Mouse (Mus musculus) embryonic facial prominence, embryonic 15.5 days (tissue): ENCODE results near the gene Il2rb. TPM values are rescaled to one million over a fixed set of nuclear protein-coding genes. Genes with fewer than 3 reads are reported as not detected.
A peak's percentile ranks its signal among the peaks of the same experiment; 100 is the strongest.

Source experiments
- ATAC-seq: fragments of 200-750 bp; cut with Nextera tagmentation; 2 replicates; pipeline ENCODE4 v1.8.0; 2017; ENCODE audit warnings: low read depth, moderate TSS enrichment; ENCODE audit not compliant: insufficient number of reproducible peaks, low FRiP score, low TSS enrichment
- H3K27ac ChIP-seq: fragments of 300-500 bp; sonication (generic); replicated peaks from 2 replicates; pipeline ENCODE4 v1.5.1; 2015; ENCODE audit warnings: mild to moderate bottlenecking, inconsistent platforms
- H3K27me3 ChIP-seq: fragments of 300-500 bp; sonication (generic); 2 replicates; pipeline ENCODE4 v1.6.1; 2015; ENCODE audit warnings: inconsistent platforms
- H3K36me3 ChIP-seq: fragments of 300-500 bp; sonication (generic); 2 replicates; pipeline ENCODE4 v1.6.1; 2015; ENCODE audit warnings: mild to moderate bottlenecking, inconsistent platforms
- H3K4me1 ChIP-seq: fragments of 300-500 bp; sonication (generic); 2 replicates; pipeline ENCODE4 v1.6.1; 2015; ENCODE audit warnings: inconsistent platforms
- H3K4me2 ChIP-seq: fragments of 300-500 bp; sonication (generic); replicated peaks from 2 replicates; pipeline ENCODE4 v1.6.1; 2015; ENCODE audit warnings: mild to moderate bottlenecking, inconsistent platforms
- H3K4me3 ChIP-seq: fragments of 300-500 bp; sonication (generic); replicated peaks from 2 replicates; pipeline ENCODE4 v1.5.1; 2015; ENCODE audit warnings: mild to moderate bottlenecking, inconsistent platforms
- H3K9ac ChIP-seq: fragments of 300-500 bp; sonication (generic); 2 replicates; pipeline ENCODE4 v1.6.1; 2015; ENCODE audit warnings: inconsistent platforms
- H3K9me3 ChIP-seq: fragments of 300-500 bp; sonication (generic); replicated peaks from 2 replicates; pipeline ENCODE4 v1.6.1; 2016; ENCODE audit warnings: inconsistent platforms
- WGBS: fragments of 180-500 bp; shearing (Covaris S2); methylation state at CpG from one replicate; pipeline ENCODE4 v1.1.7; 2015; 5-methylcytosine and 5-hydroxymethylcytosine counted together
- polyA plus RNA-seq: library from polyadenylated mRNA; unstranded; fragments of >200 nt; fragmentation: Nextera tagmentation; extraction: Ambion mirVana; gene quantifications from 2 replicates; pipeline ENCODE4 v1.2.1, GENCODE M21; 2015

Gene Il2rb
- polyA plus RNA-seq, 1 experiment from 2014 or later: 0.41 TPM

DNA sequence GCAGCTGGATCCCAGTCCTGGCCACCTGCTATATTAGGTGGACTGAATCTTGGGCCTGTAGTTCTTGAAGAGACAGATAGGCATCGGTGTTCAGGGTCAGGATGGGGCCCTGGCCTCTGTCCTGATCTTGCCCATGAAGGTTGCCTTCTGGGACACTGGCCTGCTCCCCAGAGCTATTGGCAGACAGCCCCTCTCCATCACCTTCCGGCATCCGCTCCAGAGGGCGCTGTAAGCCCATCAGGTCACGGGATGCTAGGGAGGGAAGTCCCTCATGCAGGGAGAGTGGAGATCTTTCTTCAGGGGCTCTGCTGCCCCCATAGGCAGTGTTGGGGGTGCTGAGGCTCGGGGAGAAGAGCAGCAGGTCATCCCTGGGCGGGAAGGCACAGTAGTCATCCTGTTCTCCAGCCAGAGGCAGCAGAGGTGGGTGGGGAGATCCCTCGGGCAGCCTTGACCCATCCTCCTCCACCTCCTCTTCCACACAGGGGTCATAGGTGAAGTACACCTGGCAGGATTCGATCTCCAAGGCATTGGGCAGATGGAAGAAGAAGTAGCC, 13.5 kb downstream of the Il2rb start:
- whole genome bisulfite sequencing: 56% methylated on average over 9 of the region's 9 CpGs
- Histone ChIP-seq H3K9ac (no peak overlapping the region), H3K27me3 (0 out of 2 replicates have a peak, but pooled peaks cover 2% of the 10 kb centered on the region), H3K27ac (no peak overlapping the region), H3K4me1 (no peaks in the 10 kb centered on the region), H3K4me2 (no peak overlapping the region), H3K4me3 (no peak overlapping the region), H3K9me3 (no peaks in the 10 kb centered on the region), H3K36me3 (no peaks in the 10 kb centered on the region)
- no peak for ATAC-seq

- H3K4me2 ChIP-seq: no peak overlapping the region
- no peak for ATAC-seq
Observed at GRCm38 (mm10) chr15:78480991-78481390, 14.1 kb downstream of the Il2rb start.

DNA sequence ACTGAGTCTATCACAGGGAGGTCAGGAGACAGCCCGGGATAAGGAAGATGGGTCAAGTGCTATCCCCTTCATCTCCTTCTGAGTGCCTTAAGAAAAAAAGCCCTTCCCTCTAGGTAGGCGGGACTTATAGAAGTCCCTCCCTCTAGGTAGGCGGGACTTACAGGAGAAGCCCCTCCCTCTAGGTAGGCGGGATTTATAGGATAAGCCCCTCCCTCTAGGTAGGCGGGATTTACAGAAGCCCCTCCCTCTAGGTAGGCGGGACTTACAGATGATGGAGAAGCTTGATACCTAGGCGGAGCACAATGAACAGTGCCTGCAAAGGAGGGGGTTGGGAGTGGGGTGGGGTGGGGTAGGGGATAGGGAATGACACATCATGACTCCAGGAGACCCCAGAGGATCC, 15.0 kb downstream of the Il2rb start:
- ATAC-seq: no peak
- H3K27ac ChIP-seq: no peak overlapping the region
- no peaks in the 10 kb centered on the region for H3K4me1 ChIP-seq
- H3K4me3 ChIP-seq: no peak overlapping the region
- H3K4me2 ChIP-seq: no peak overlapping the region
- no peaks in the 10 kb centered on the region for H3K9me3 ChIP-seq
- 0 out of 2 replicates have a peak, but pooled peaks cover 5% of the 10 kb centered on the region for H3K27me3 ChIP-seq
- no peaks in the 10 kb centered on the region for H3K36me3 ChIP-seq
- H3K9ac ChIP-seq: no peak overlapping the region
- WGBS: 73% methylated on average over 7 of the region's 7 CpGs

More at GRCm38 (mm10) chr15:78480991-78481390, 14.1 kb downstream of the Il2rb start:
- Histone ChIP-seq H3K27me3 (0 out of 2 replicates have a peak, but pooled peaks cover 2% of the 10 kb centered on the region), H3K27ac (no peak overlapping the region), H3K9me3 (no peaks in the 10 kb centered on the region), H3K4me1 (no peaks in the 10 kb centered on the region), H3K4me3 (no peak overlapping the region), H3K9ac (no peak overlapping the region), H3K36me3 (no peaks in the 10 kb centered on the region)
- 57% methylated on average over 2 of the region's 2 CpGs for WGBS

GRCm38 (mm10) chr15:78479470-78479869, 15.6 kb downstream of the Il2rb start:
- 80% methylated on average over 5 of the region's 5 CpGs for WGBS
- Histone ChIP-seq H3K27me3 (0 out of 2 replicates have a peak, but pooled peaks cover 5% of the 10 kb centered on the region), H3K4me3 (no peak overlapping the region), H3K9ac (no peak overlapping the region), H3K4me1 (no peaks in the 10 kb centered on the region), H3K4me2 (no peak overlapping the region), H3K9me3 (no peaks in the 10 kb centered on the region), H3K36me3 (no peaks in the 10 kb centered on the region), H3K27ac (no peak overlapping the region)
- no peak for ATAC-seq

DNA sequence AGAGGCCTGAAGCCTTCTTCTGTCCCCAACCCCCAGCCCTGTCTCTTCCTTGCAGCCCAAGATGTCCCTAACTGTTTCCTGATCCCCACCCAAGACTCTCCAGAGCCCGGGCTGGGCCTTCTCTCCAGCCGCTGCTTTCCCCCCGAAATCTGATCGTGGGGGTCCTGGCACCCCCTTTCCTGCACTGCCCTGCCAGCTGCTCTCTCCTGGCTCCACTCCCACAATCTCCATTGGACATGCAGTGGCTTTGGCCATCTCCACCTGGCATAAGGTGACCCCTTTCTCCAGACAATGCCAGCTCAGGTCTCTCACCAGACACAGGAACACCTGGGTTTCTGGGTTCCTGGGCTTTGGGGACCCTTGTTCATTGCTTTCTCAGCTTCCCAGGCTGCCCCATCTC, 17.0 kb downstream of the Il2rb start:
- Histone ChIP-seq H3K9me3 (no peaks in the 10 kb centered on the region), H3K9ac (no peak overlapping the region), H3K4me1 (no peaks in the 10 kb centered on the region), H3K4me3 (no peak overlapping the region), H3K36me3 (no peaks in the 10 kb centered on the region), H3K4me2 (no peak overlapping the region), H3K27ac (no peak overlapping the region), H3K27me3 (0 out of 2 replicates have a peak, but pooled peaks cover 5% of the 10 kb centered on the region)
- ATAC-seq: no peak
- 86% methylated on average over 4 of the region's 4 CpGs for WGBS

DNA sequence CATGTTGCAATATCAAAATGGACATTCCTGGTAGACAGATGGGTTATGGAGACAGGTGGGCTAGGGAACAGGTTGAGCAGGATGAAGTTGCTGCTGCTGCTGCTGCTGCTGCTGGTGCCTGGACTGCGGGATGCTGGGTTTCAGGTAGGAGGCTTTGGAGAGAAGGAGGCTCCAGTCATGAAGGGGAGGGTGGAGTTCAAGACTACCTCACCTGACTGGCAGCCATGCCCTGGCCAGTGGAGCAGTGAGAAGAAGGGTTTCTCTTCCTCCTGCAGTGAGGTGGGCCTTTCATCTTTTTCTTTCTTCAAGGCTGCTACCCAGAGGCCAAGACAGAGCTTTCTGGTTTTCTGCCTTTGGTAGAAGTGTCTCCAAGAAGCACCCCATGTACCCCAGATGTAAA, 18.2 kb downstream of the Il2rb start:
- 72% methylated on average over 1 of the region's 1 CpGs for WGBS
- Histone ChIP-seq H3K27me3 (0 out of 2 replicates have a peak, but pooled peaks cover 5% of the 10 kb centered on the region), H3K4me3 (no peak overlapping the region), H3K4me1 (no peaks in the 10 kb centered on the region), H3K9ac (no peak overlapping the region), H3K4me2 (no peak overlapping the region), H3K36me3 (no peaks in the 10 kb centered on the region), H3K27ac (no peak overlapping the region), H3K9me3 (no peaks in the 10 kb centered on the region)
- ATAC-seq: no peak

GRCm38 (mm10) chr15:78475604-78476031, 19.5 kb downstream of the Il2rb start:
- Histone ChIP-seq H3K36me3 (no peaks in the 10 kb centered on the region), H3K9ac (no peak overlapping the region), H3K27me3 (0 out of 2 replicates have a peak, but pooled peaks cover 3% of the 10 kb centered on the region), H3K27ac (no peak overlapping the region), H3K4me3 (no peak overlapping the region), H3K4me2 (no peak overlapping the region), H3K4me1 (no peaks in the 10 kb centered on the region), H3K9me3 (no peaks in the 10 kb centered on the region)
- WGBS: 55% methylated on average over 3 of the region's 3 CpGs
- peak; percentile 25; the same call in 1 of the 2 replicates for ATAC-seq

- Histone ChIP-seq H3K9me3 (no peaks in the 10 kb centered on the region), H3K27ac (no peak overlapping the region), H3K36me3 (no peaks in the 10 kb centered on the region), H3K9ac (no peak overlapping the region), H3K27me3 (0 out of 2 replicates have a peak, but pooled peaks cover 3% of the 10 kb centered on the region), H3K4me2 (no peak overlapping the region), H3K4me1 (no peaks in the 10 kb centered on the region), H3K4me3 (no peak overlapping the region)
- WGBS: 84% methylated on average over 6 of the region's 6 CpGs
- ATAC-seq: no peak
Observed at GRCm38 (mm10) chr15:78473442-78473841, 21.6 kb downstream of the Il2rb start.

- no peaks in the 10 kb centered on the region for H3K4me1 ChIP-seq
- no peak overlapping the region for H3K4me2 ChIP-seq
- 0 out of 2 replicates have a peak, but pooled peaks cover 3% of the 10 kb centered on the region for H3K27me3 ChIP-seq
- ATAC-seq: no peak
- no peak overlapping the region for H3K27ac ChIP-seq
- no peak overlapping the region for H3K9ac ChIP-seq
- H3K4me3 ChIP-seq: no peak overlapping the region
- H3K36me3 ChIP-seq: no peaks in the 10 kb centered on the region
- WGBS: 40% methylated on average over 7 of the region's 7 CpGs
- H3K9me3 ChIP-seq: no peaks in the 10 kb centered on the region
Observed at GRCm38 (mm10) chr15:78471902-78472301, 23.2 kb downstream of the Il2rb start.

DNA sequence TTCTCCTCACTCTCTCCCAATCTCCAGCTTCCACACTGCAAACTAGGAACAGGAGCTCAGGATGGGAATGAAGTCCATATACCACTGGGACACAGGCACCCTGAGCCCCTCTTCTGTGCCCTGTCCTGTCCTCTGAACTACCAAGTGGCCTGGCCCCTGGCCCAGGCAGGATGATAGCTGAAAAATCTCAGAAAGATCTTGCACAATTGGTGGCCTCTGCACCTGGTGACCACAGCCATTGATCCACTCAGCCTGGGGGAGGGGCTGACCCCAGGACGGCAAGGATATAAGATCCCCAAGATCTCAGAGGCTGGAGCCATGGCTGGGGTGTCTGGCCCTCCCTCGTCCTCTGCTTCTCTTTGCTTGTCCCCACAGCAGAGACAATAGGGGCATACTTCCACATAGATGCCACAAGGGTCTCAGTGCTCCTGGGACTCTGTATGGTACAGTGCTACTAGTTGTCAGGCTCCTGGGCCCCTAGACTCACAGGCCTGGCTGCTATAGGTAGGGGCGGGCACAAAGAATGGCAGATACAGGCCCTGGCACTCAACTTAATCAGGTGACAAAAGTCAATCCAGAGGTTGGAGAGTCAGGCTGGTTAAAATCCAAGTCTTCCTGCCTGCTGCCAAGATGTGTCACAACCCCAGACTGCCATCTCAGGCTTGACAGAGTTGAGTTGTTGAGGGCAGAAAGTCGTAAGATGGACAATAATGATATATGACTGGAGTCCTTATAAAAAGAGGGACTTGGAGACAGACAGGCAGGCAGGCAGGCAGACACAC, 24.4 kb downstream of the Il2rb start:
- WGBS: 72% methylated on average over 4 of the region's 4 CpGs
- Histone ChIP-seq H3K4me3 (no peak overlapping the region), H3K27me3 (0 out of 2 replicates have a peak, but pooled peaks cover 3% of the 10 kb centered on the region), H3K36me3 (no peaks in the 10 kb centered on the region), H3K27ac (no peak overlapping the region), H3K4me1 (no peaks in the 10 kb centered on the region), H3K9ac (no peak overlapping the region), H3K4me2 (no peak overlapping the region), H3K9me3 (no peaks in the 10 kb centered on the region)
- ATAC-seq: no peak

DNA sequence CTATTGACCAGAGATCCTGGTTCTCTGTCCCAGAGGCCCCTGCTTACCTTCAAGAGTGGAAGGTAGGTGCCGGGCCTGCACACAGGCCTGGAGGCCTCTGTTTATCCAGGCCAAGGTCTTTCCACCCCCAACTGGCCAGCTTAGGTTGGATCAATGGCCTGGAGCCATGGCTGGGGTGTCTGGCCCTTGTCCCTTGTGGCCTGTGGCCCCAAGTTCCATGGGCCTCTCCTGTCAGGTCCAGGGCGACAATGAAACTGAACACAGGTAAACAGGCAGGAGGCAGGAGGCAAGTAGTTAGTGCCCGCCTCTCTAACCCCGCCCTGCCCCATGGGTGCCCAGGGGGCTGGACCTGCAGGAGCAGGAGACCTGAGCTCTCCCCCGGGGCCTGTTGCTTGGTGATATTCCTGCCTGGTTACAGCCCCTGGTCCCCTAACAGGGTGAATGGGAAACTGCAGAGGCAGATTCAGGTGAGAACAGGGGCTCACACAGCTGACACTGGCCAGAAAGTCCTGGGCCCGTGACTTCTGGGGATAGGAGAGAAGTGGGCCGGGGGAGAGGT, 26.6 kb downstream of the Il2rb start, which contains the start of gene Tmprss6:
TSS of gene Tmprss6 (minus strand) at position 256 of the 559 bp plus-strand sequence.
- no peaks in the 10 kb centered on the region for H3K27me3 ChIP-seq
- no peaks in the 10 kb centered on the region for H3K4me1 ChIP-seq
- no peak within 1 kb of the TSS for H3K9ac ChIP-seq
- H3K4me2 ChIP-seq: no peak within 1 kb of the TSS
- 64% methylated on average over 7 of the region's 7 CpGs for WGBS
- no peaks in the 10 kb centered on the region for H3K36me3 ChIP-seq
- peak; percentile 70 for ATAC-seq
- no peak within 1 kb of the TSS for H3K4me3 ChIP-seq
- H3K9me3 ChIP-seq: no peaks in the 10 kb centered on the region
- no peak within 1 kb of the TSS for H3K27ac ChIP-seq
